Mouse (Mus musculus): Measurements from ENCODE around the gene Ripor1. TPM values are rescaled to one million over a fixed set of nuclear protein-coding genes. Genes with fewer than 3 reads are reported as not detected.

Ripor1 gene
- total RNA-seq, 2 experiments from 2014 or later: 81.0 to 91.4 TPM

- no peak for TF ChIP-seq CTCF (IDR thresholded peaks at IDR 0.05)
- H3K27ac ChIP-seq: peak overlapping the region; percentile 93
- peak overlapping the region; percentile 91 for H3K4me3 ChIP-seq
- intact Hi-C loops (cut with DNase I): loop anchor here (2.0 kb wide), 2 partner anchors 16 to 30 kb away; partner anchors contain the start of genes Agrp and Ctcf
- DNase-seq (ENCODE audit: extremely low spot score in 1 of 2, low spot score in 2 of 2): no peak
These were observed 2.0 kb downstream of the Ripor1 start for GRCm38 (mm10) chr8:105607062-105607461.

- TF ChIP-seq CTCF (IDR thresholded peaks at IDR 0.05): peak; percentile 57
- DNase-seq (ENCODE audit: extremely low spot score in 1 of 2, low spot score in 2 of 2): peak in 1 of 2 experiments; percentile 28
- Histone ChIP-seq H3K27ac (peak overlapping the region; percentile 93; the same call in 1 of the 2 replicates), H3K4me3 (peak overlapping the region; percentile 91; the same call in 1 of the 2 replicates)
- intact Hi-C loops (cut with DNase I): loop anchor here (2.0 kb wide), 2 partner anchors 15 to 29 kb away; partner anchors contain the start of genes Agrp and Ctcf
These were observed 2.6 kb downstream of the Ripor1 start for GRCm38 (mm10) chr8:105607684-105608083.

- TF ChIP-seq CTCF (IDR thresholded peaks at IDR 0.05): no peak
- Histone ChIP-seq H3K27ac (peak overlapping the region; percentile 19; the same call in 1 of the 2 replicates), H3K4me3 (no peak overlapping the region)
- DNase-seq (ENCODE audit: extremely low spot score in 1 of 2, low spot score in 2 of 2): no peak
- intact Hi-C loops (cut with DNase I): no loop called here
These were observed 4.3 kb downstream of the Ripor1 start for GRCm38 (mm10) chr8:105609355-105609754.

GRCm38 (mm10) chr8:105609771-105610170 lies 4.7 kb downstream of the Ripor1 start:
- no peak overlapping the region for H3K4me3 ChIP-seq
- no peak for TF ChIP-seq CTCF (IDR thresholded peaks at IDR 0.05)
- intact Hi-C loops (cut with DNase I): no loop called here
- DNase-seq (ENCODE audit: extremely low spot score in 1 of 2, low spot score in 2 of 2): no peak
- H3K27ac ChIP-seq: no peak overlapping the region; the same call in 1 of the 2 replicates

GRCm38 (mm10) chr8:105611836-105612235 lies 6.8 kb downstream of the Ripor1 start:
- intact Hi-C loops (cut with DNase I): no loop called here
- peak in 1 of 2 experiments; percentile 34 for DNase-seq (ENCODE audit: extremely low spot score in 1 of 2, low spot score in 2 of 2)

GRCm38 (mm10) chr8:105613037-105613436 lies 8.0 kb downstream of the Ripor1 start:
- TF ChIP-seq CTCF (IDR thresholded peaks at IDR 0.05): no peak
- H3K4me3 ChIP-seq: peak overlapping the region; percentile 30
- DNase-seq (ENCODE audit: extremely low spot score in 1 of 2, low spot score in 2 of 2): peak in 1 of 2 experiments; percentile 29
- intact Hi-C loops (cut with DNase I): no loop called here
- peak overlapping the region; percentile 56; the same call in 1 of the 2 replicates for H3K27ac ChIP-seq

More at GRCm38 (mm10) chr8:105611836-105612235, 6.8 kb downstream of the Ripor1 start:
- Histone ChIP-seq H3K4me3 (no peak overlapping the region), H3K27ac (peak overlapping the region; percentile 56)
- no peak for TF ChIP-seq CTCF (IDR thresholded peaks at IDR 0.05)

GRCm38 (mm10) chr8:105613830-105614511 lies 8.9 kb downstream of the Ripor1 start:
- intact Hi-C loops (cut with DNase I): no loop called here
- Histone ChIP-seq H3K4me3 (peak overlapping the region; percentile 30), H3K27ac (peak overlapping the region; percentile 67)
- no peak for TF ChIP-seq CTCF (IDR thresholded peaks at IDR 0.05)
- no peak for DNase-seq (ENCODE audit: extremely low spot score in 1 of 2, low spot score in 2 of 2)

- peak overlapping the region; percentile 12 for H3K27ac ChIP-seq
- peak in 1 of 2 experiments; percentile 60 for DNase-seq (ENCODE audit: extremely low spot score in 1 of 2, low spot score in 2 of 2)
- H3K4me3 ChIP-seq: no peak overlapping the region
- intact Hi-C loops (cut with DNase I): no loop called here
- no peak for TF ChIP-seq CTCF (IDR thresholded peaks at IDR 0.05)
These were observed 10.9 kb downstream of the Ripor1 start for GRCm38 (mm10) chr8:105615942-105616341.

- H3K27ac ChIP-seq: 0 out of 2 replicates have a peak overlapping the region, but pooled peaks have one; percentile 11
- no peak for DNase-seq (ENCODE audit: extremely low spot score in 1 of 2, low spot score in 2 of 2)
- intact Hi-C loops (cut with DNase I): no loop called here
- H3K4me3 ChIP-seq: no peak overlapping the region
- TF ChIP-seq CTCF (IDR thresholded peaks at IDR 0.05): no peak
These were observed 12.6 kb downstream of the Ripor1 start for GRCm38 (mm10) chr8:105617451-105618278.

- no peak for DNase-seq (ENCODE audit: extremely low spot score in 1 of 2, low spot score in 2 of 2)
- no peak for TF ChIP-seq CTCF (IDR thresholded peaks at IDR 0.05)
These were observed 13.2 kb downstream of the Ripor1 start for GRCm38 (mm10) chr8:105618279-105618634.

GRCm38 (mm10) chr8:105618892-105619591 lies 14.0 kb downstream of the Ripor1 start:
- Histone ChIP-seq H3K4me3 (no peak overlapping the region), H3K27ac (no peak overlapping the region)
- no peak for DNase-seq (ENCODE audit: extremely low spot score in 1 of 2, low spot score in 2 of 2)
- intact Hi-C loops (cut with DNase I): no loop called here
- TF ChIP-seq CTCF (IDR thresholded peaks at IDR 0.05): no peak

More at GRCm38 (mm10) chr8:105618279-105618634, 13.2 kb downstream of the Ripor1 start:
- intact Hi-C loops (cut with DNase I): no loop called here
- Histone ChIP-seq H3K27ac (no peak overlapping the region), H3K4me3 (no peak overlapping the region)

Measured in left cerebral cortex, adult 2 months (tissue).